Mouse (Mus musculus) liver, postnatal 0 days (tissue): ENCODE results near the gene Slc17a8.

Source experiments
- CTCF ChIP-seq: sonication (generic); IDR thresholded peaks from 2 replicates; pipeline ENCODE4 v1.5.1; 2016; ENCODE audit warnings: antibody characterized with exemption, low read depth
- EP300 ChIP-seq: IDR thresholded peaks from 2 replicates; pipeline ENCODE4 v1.6.1; 2016; ENCODE audit warnings: antibody characterized with exemption, low read depth, mild to moderate bottlenecking

- no peak for TF ChIP-seq CTCF
- TF ChIP-seq EP300, result 0 out of 2 replicates have a peak, but pooled peaks have one; percentile 22
Observed at GRCm38 (mm10) chr10:89531976-89532375, 89.1 kb downstream of the Slc17a8 start.
